Mouse (Mus musculus): ENCODE data around the gene Apoc1. TPM values are rescaled to one million over a fixed set of nuclear protein-coding genes. Genes with fewer than 3 reads are reported as not detected.

The Apoc1 gene
- total and polyA plus RNA-seq, 2 experiments from 2014 or later = 2.3 to 14.2 TPM

GRCm38 (mm10) chr7:19666750-19667149 is 25.7 kb downstream of the Apoc1 start:
- TF ChIP-seq CTCF (IDR thresholded peaks at IDR 0.05; ENCODE audit: low read depth) = peak; percentile 42
- ATAC-seq = no peak
- no peak overlapping the region for H3K9ac ChIP-seq (replicated peaks; ENCODE audit: low read length)
- no peaks in the 10 kb centered on the region; the same call in 1 of the 2 replicates for H3K36me3 ChIP-seq (ENCODE audit: insufficient read depth, low read length)
- DNase-seq (ENCODE audit: low spot score) = peak; percentile 30
- 62% methylated on average over 3 of the region's 3 CpGs for WGBS
- no peak overlapping the region for H3K4me3 ChIP-seq (ENCODE audit: low read length)
- no peaks in the 10 kb centered on the region for H3K9me3 ChIP-seq (ENCODE audit: low read length)
- no peak overlapping the region; the same call in 1 of the 2 replicates for H3K27ac ChIP-seq
- peaks cover 7% of the 10 kb centered on the region for H3K4me1 ChIP-seq (ENCODE audit: insufficient read depth, low read length)
- no peaks in the 10 kb centered on the region for H3K27me3 ChIP-seq (ENCODE audit: insufficient read depth, low read length)
- H3K4me2 ChIP-seq (ENCODE audit: low read depth, low read length) = no peak overlapping the region

- Histone ChIP-seq H3K27me3 (ENCODE audit: insufficient read depth, low read length) (no peaks in the 10 kb centered on the region), H3K9ac (replicated peaks; ENCODE audit: low read length) (peak within 1 kb of the TSS; percentile 98), H3K9me3 (ENCODE audit: low read length) (no peaks in the 10 kb centered on the region), H3K4me1 (ENCODE audit: insufficient read depth, low read length) (peaks cover 7% of the 10 kb centered on the region), H3K36me3 (ENCODE audit: insufficient read depth, low read length) (no peaks in the 10 kb centered on the region; the same call in 1 of the 2 replicates), H3K27ac (peak within 1 kb of the TSS; percentile 92), H3K4me3 (ENCODE audit: low read length) (peak within 1 kb of the TSS; percentile 100), H3K4me2 (ENCODE audit: low read depth, low read length) (peak within 1 kb of the TSS; percentile 78)
- ATAC-seq (peak; percentile 85), DNase-seq (ENCODE audit: low spot score) (peak; percentile 99)
- peak; percentile 66 for TF ChIP-seq CTCF (IDR thresholded peaks at IDR 0.05; ENCODE audit: low read depth)
- WGBS = 0% methylated on average over 60 of the region's 63 CpGs
These were observed 27.3 kb downstream of the Apoc1 start, which contains the start of gene Clptm1 for GRCm38 (mm10) chr7:19664955-19665841. Gene Clptm1, minus strand, starts transcription at chr7:19665033.

GRCm38 (mm10) chr7:19664455-19664954 is 28.0 kb downstream of the Apoc1 start:
- ATAC-seq = peak; percentile 39
- peaks cover 7% of the 10 kb centered on the region for H3K4me1 ChIP-seq (ENCODE audit: insufficient read depth, low read length)
- H3K27me3 ChIP-seq (ENCODE audit: insufficient read depth, low read length) = no peaks in the 10 kb centered on the region
- no peaks in the 10 kb centered on the region; the same call in 1 of the 2 replicates for H3K36me3 ChIP-seq (ENCODE audit: insufficient read depth, low read length)
- H3K4me3 ChIP-seq (ENCODE audit: low read length) = peak overlapping the region; percentile 100
- H3K4me2 ChIP-seq (ENCODE audit: low read depth, low read length) = peak overlapping the region; percentile 78
- TF ChIP-seq CTCF (IDR thresholded peaks at IDR 0.05; ENCODE audit: low read depth) = no peak
- H3K9me3 ChIP-seq (ENCODE audit: low read length) = no peaks in the 10 kb centered on the region
- peak overlapping the region; percentile 98 for H3K9ac ChIP-seq (replicated peaks; ENCODE audit: low read length)
- DNase-seq (ENCODE audit: low spot score) = no peak
- WGBS = under 1% methylated on average over 35 of the region's 37 CpGs
- peak overlapping the region; percentile 92 for H3K27ac ChIP-seq

GRCm38 (mm10) chr7:19663940-19664339 is 28.5 kb downstream of the Apoc1 start:
- no peaks in the 10 kb centered on the region for H3K9me3 ChIP-seq (ENCODE audit: low read length)
- peaks cover 7% of the 10 kb centered on the region for H3K4me1 ChIP-seq (ENCODE audit: insufficient read depth, low read length)
- TF ChIP-seq CTCF (IDR thresholded peaks at IDR 0.05; ENCODE audit: low read depth) = no peak
- H3K9ac ChIP-seq (replicated peaks; ENCODE audit: low read length) = peak overlapping the region; percentile 98
- ATAC-seq = no peak
- 17% methylated on average over 8 of the region's 8 CpGs for WGBS
- H3K27me3 ChIP-seq (ENCODE audit: insufficient read depth, low read length) = no peaks in the 10 kb centered on the region
- no peak for DNase-seq (ENCODE audit: low spot score)
- no peak overlapping the region; the same call in 1 of the 2 replicates for H3K27ac ChIP-seq
- H3K36me3 ChIP-seq (ENCODE audit: insufficient read depth, low read length) = no peaks in the 10 kb centered on the region; the same call in 1 of the 2 replicates
- peak overlapping the region; percentile 100 for H3K4me3 ChIP-seq (ENCODE audit: low read length)
- H3K4me2 ChIP-seq (ENCODE audit: low read depth, low read length) = peak overlapping the region; percentile 78

GRCm38 (mm10) chr7:19652614-19653013 is 39.8 kb downstream of the Apoc1 start:
- Histone ChIP-seq H3K4me2 (ENCODE audit: low read depth, low read length) (no peak overlapping the region), H3K9me3 (ENCODE audit: low read length) (no peaks in the 10 kb centered on the region), H3K4me1 (ENCODE audit: insufficient read depth, low read length) (no peaks in the 10 kb centered on the region), H3K36me3 (ENCODE audit: insufficient read depth, low read length) (peaks cover 43% of the 10 kb centered on the region), H3K4me3 (ENCODE audit: low read length) (no peak overlapping the region), H3K27ac (no peak overlapping the region), H3K9ac (replicated peaks; ENCODE audit: low read length) (no peak overlapping the region), H3K27me3 (ENCODE audit: insufficient read depth, low read length) (no peaks in the 10 kb centered on the region)
- no peak for ATAC-seq
- 91% methylated on average over 2 of the region's 2 CpGs for WGBS
- no peak for TF ChIP-seq CTCF (IDR thresholded peaks at IDR 0.05; ENCODE audit: low read depth)
- DNase-seq (ENCODE audit: low spot score) = no peak

- no peak overlapping the region for H3K27ac ChIP-seq
- TF ChIP-seq CTCF (IDR thresholded peaks at IDR 0.05; ENCODE audit: low read depth) = no peak
- 92% methylated on average over 6 of the region's 6 CpGs for WGBS
- no peaks in the 10 kb centered on the region for H3K27me3 ChIP-seq (ENCODE audit: insufficient read depth, low read length)
- H3K4me2 ChIP-seq (ENCODE audit: low read depth, low read length) = no peak overlapping the region
- H3K4me1 ChIP-seq (ENCODE audit: insufficient read depth, low read length) = no peaks in the 10 kb centered on the region
- H3K4me3 ChIP-seq (ENCODE audit: low read length) = no peak overlapping the region
- ATAC-seq (no peak), DNase-seq (ENCODE audit: low spot score) (no peak)
- H3K36me3 ChIP-seq (ENCODE audit: insufficient read depth, low read length) = peaks cover 43% of the 10 kb centered on the region
- no peaks in the 10 kb centered on the region for H3K9me3 ChIP-seq (ENCODE audit: low read length)
- no peak overlapping the region for H3K9ac ChIP-seq (replicated peaks; ENCODE audit: low read length)
These were observed 41.2 kb downstream of the Apoc1 start for GRCm38 (mm10) chr7:19651063-19651786.
